Mouse (Mus musculus): Measurements from ENCODE around the gene Gm3642. TPM values are rescaled to one million over a fixed set of nuclear protein-coding genes. Genes with fewer than 3 reads are reported as not detected.

Gene Gm3642
- polyA plus RNA-seq (2015; fragmentation: Illumina TruSeq; extraction: RNeasy Lipid Tissue Mini Kit (QIAGEN cat#74804); ENCODE audit: low read depth, low replicate concordance): not detected

GRCm38 (mm10) chr14:6840211-6840610 is at the start of gene Gm3642:
Gm3642 (minus strand) TSS chr14:6840311.

GRCm38 (mm10) chr14:6889521-6890012 is 49.5 kb upstream of the Gm3642 start, which contains the start of gene Gm3667:
Gm3667 (minus strand) TSS chr14:6889962.

Other genes with a start within 250 kb of the Gm3642 start
- not detected for gene Gm3629, start 249.7 kb downstream of the Gm3642 start, polyA plus RNA-seq (2015; fragmentation: Illumina TruSeq; extraction: RNeasy Lipid Tissue Mini Kit (QIAGEN cat#74804); ENCODE audit: low read depth, low replicate concordance)
- not detected for gene Gm3460, start 217.9 kb downstream of the Gm3642 start, polyA plus RNA-seq (2015; fragmentation: Illumina TruSeq; extraction: RNeasy Lipid Tissue Mini Kit (QIAGEN cat#74804); ENCODE audit: low read depth, low replicate concordance)
- not detected for gene Gm10251, start 156.1 kb downstream of the Gm3642 start, polyA plus RNA-seq (2015; fragmentation: Illumina TruSeq; extraction: RNeasy Lipid Tissue Mini Kit (QIAGEN cat#74804); ENCODE audit: low read depth, low replicate concordance)
- not detected for gene Gm8050, start 120.1 kb downstream of the Gm3642 start, polyA plus RNA-seq (2015; fragmentation: Illumina TruSeq; extraction: RNeasy Lipid Tissue Mini Kit (QIAGEN cat#74804); ENCODE audit: low read depth, low replicate concordance)
- gene Gm3636, start 98.0 kb downstream of the Gm3642 start, polyA plus RNA-seq (2015; fragmentation: Illumina TruSeq; extraction: RNeasy Lipid Tissue Mini Kit (QIAGEN cat#74804); ENCODE audit: low read depth, low replicate concordance): 8.3 TPM
- gene Gm8362, start 65.9 kb downstream of the Gm3642 start, polyA plus RNA-seq (2015; fragmentation: Illumina TruSeq; extraction: RNeasy Lipid Tissue Mini Kit (QIAGEN cat#74804); ENCODE audit: low read depth, low replicate concordance): not detected
- 4.0 TPM for gene Gm3667, start 49.7 kb upstream of the Gm3642 start, polyA plus RNA-seq (2015; fragmentation: Illumina TruSeq; extraction: RNeasy Lipid Tissue Mini Kit (QIAGEN cat#74804); ENCODE audit: low read depth, low replicate concordance)
- gene Gm6356, start 133.5 kb upstream of the Gm3642 start, polyA plus RNA-seq (2015; fragmentation: Illumina TruSeq; extraction: RNeasy Lipid Tissue Mini Kit (QIAGEN cat#74804); ENCODE audit: low read depth, low replicate concordance): not detected
- gene Gm10406, start 187.1 kb upstream of the Gm3642 start, polyA plus RNA-seq (2015; fragmentation: Illumina TruSeq; extraction: RNeasy Lipid Tissue Mini Kit (QIAGEN cat#74804); ENCODE audit: low read depth, low replicate concordance): 0.82 TPM
- not detected for gene Gm3685, start 204.7 kb upstream of the Gm3642 start, polyA plus RNA-seq (2015; fragmentation: Illumina TruSeq; extraction: RNeasy Lipid Tissue Mini Kit (QIAGEN cat#74804); ENCODE audit: low read depth, low replicate concordance)

Measured in brain, adult 10 weeks (tissue).